Mouse (Mus musculus) skeletal muscle tissue, adult 2 months (tissue): ENCODE data around the gene Olfr730.

ENCODE experiments used
- DNase-seq: peaks from one replicate; pipeline ENCODE4 v3.0.0-alpha.2; 2012; ENCODE audit warnings: low read depth, low spot score

Olfr730 gene

DNA sequence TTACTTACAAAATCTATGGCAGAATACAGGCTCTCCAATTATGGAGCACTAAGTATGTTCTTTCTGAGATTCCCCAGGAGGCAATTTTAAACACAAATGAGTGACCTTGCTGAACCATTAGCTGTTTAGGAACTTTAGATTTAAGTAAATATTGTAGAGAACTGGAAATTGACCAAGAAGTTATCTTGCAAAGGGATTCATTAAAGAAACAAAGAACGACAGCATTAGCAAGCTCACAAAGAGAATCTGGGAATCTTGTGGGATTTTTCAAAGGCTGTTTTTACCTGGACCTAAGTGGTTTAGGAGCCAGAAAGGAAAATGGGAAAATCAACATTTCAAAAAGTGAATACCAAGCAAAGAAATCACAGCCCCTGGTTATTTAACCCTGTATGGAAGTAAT, at the start of gene Olfr730:
TSS of gene Olfr730 (minus strand) at position 101 of the 400 bp plus-strand sequence.
- no peak for DNase-seq

DNA sequence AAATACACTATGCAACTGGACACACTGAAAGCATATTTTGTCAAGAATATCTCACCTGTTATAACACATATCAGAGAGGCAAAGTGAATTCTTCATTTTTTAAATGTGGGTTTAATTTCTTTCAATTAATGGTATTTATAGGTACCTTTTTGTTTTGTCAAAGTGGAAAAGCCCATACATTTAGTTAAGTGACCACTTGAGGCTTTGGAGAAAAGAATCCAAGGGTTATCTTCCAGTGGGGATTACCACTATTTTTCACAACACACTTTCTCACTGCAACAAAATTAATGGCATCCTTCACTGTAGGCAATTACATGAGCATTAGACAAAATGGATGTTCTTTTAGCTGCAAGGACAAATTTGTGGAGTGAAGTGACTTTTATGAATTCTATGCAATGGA, 35.2 kb downstream of the Olfr730 start, which contains the start of gene Olfr729:
TSS of gene Olfr729 (minus strand) at position 101 of the 400 bp plus-strand sequence.
- DNase-seq = no peak

DNA sequence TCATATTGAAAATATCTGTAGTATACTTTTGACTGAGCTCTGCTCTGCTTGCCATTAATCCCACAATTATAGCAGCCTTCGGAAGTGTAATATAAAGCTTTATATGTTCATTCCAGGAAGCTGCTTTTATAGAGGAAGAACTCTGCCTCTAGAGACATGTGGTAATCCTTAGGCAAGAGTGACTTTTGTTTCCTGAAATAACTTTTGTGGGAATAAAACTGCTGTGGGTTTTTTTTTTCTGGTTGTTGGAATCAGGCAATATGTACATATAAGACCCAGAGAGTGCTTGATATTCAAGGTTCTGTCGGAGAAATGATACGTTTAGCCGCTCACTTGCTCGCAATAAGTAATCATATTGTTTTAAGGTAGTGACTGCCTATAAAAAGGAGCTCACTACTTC, 45.4 kb downstream of the Olfr730 start, which contains the start of gene Olfr728:
TSS of gene Olfr728 (minus strand) at position 101 of the 400 bp plus-strand sequence.
- no peak for DNase-seq
